Mouse (Mus musculus) thymus, postnatal 0 days (tissue): Measurements from ENCODE around the gene Tk1. TPM values are rescaled to one million over a fixed set of nuclear protein-coding genes. Genes with fewer than 3 reads are reported as not detected.
A peak's percentile ranks its signal among the peaks of the same experiment; 100 is the strongest.
"Not testable (repeated sequence)": the region's sequence is repeated elsewhere in the genome, so short reads cannot be mapped to it uniquely, and the experiment has no call there.

Experiments used
- DNase-seq: peaks from one replicate; pipeline ENCODE4 v3.0.0-alpha.2; 2015; ENCODE audit warnings: low spot score
- polyA plus RNA-seq: library from polyadenylated mRNA; unstranded; fragments of >200 nt; fragmentation: Nextera tagmentation; extraction: Ambion mirVana; gene quantifications from 2 replicates; pipeline ENCODE4 v1.2.1, GENCODE M21; 2015

Tk1 gene
- polyA plus RNA-seq, 1 experiment from 2014 or later, result 133 TPM

GRCm38 (mm10) chr11:117792281-117792888, 33.5 kb downstream of the Tk1 start:
- peak; percentile 62 for DNase-seq

- no peak for DNase-seq
Measured at GRCm38 (mm10) chr11:117791441-117791761, 34.5 kb downstream of the Tk1 start.

- no peak for DNase-seq
Measured at GRCm38 (mm10) chr11:117790703-117791440, 35.0 kb downstream of the Tk1 start.

- DNase-seq, result peak; percentile 70
Measured at GRCm38 (mm10) chr11:117790286-117790685, 35.6 kb downstream of the Tk1 start.

- DNase-seq, result not testable (repeated sequence)
Measured at GRCm38 (mm10) chr11:117788481-117788880, 37.4 kb downstream of the Tk1 start.

GRCm38 (mm10) chr11:117786294-117786693, 39.6 kb downstream of the Tk1 start:
- peak; percentile 72 for DNase-seq

GRCm38 (mm10) chr11:117783683-117784309, 42.1 kb downstream of the Tk1 start:
- DNase-seq, result no peak

GRCm38 (mm10) chr11:117783089-117783488, 42.8 kb downstream of the Tk1 start:
- peak; percentile 94 for DNase-seq

GRCm38 (mm10) chr11:117782705-117783034, 43.2 kb downstream of the Tk1 start:
- no peak for DNase-seq

- peak; percentile 93 for DNase-seq
Measured at GRCm38 (mm10) chr11:117781993-117782704, 43.7 kb downstream of the Tk1 start, which contains the start of the genes Tmc8 and Tmc6. Gene Tmc8 (plus strand): TSS chr11:117782076. Gene Tmc6 (minus strand): TSS chr11:117782198.

- peak; percentile 93 for DNase-seq
Measured at GRCm38 (mm10) chr11:117781199-117781821, 44.6 kb downstream of the Tk1 start.

- DNase-seq, result peak; percentile 96
Measured at GRCm38 (mm10) chr11:117780582-117781111, 45.2 kb downstream of the Tk1 start.

GRCm38 (mm10) chr11:117780199-117780515, 45.7 kb downstream of the Tk1 start:
- DNase-seq, result no peak

GRCm38 (mm10) chr11:117779434-117780198, 46.3 kb downstream of the Tk1 start:
- peak; percentile 57 for DNase-seq

- DNase-seq, result no peak
Measured at GRCm38 (mm10) chr11:117778851-117779433, 47.0 kb downstream of the Tk1 start.

GRCm38 (mm10) chr11:117778031-117778430, 47.9 kb downstream of the Tk1 start:
- DNase-seq, result no peak

GRCm38 (mm10) chr11:117777111-117777510, 48.8 kb downstream of the Tk1 start:
- DNase-seq, result peak; percentile 66

- no peak for DNase-seq
Measured at GRCm38 (mm10) chr11:117776085-117776792, 49.7 kb downstream of the Tk1 start.

- no peak for DNase-seq
Measured at GRCm38 (mm10) chr11:117775540-117775939, 50.4 kb downstream of the Tk1 start.

GRCm38 (mm10) chr11:117774925-117775324, 51.0 kb downstream of the Tk1 start:
- DNase-seq, result no peak
